Mouse (Mus musculus): Measurements from ENCODE around the gene Serpine1. TPM values are rescaled to one million over a fixed set of nuclear protein-coding genes. Genes with fewer than 3 reads are reported as not detected.

Serpine1 gene
- polyA plus RNA-seq, 1 experiment: 3.3 TPM

GRCm38 (mm10) chr5:137015913-137016312, 56.2 kb downstream of the Serpine1 start:
- no peak for TF ChIP-seq GATA1 (IDR thresholded peaks at IDR 0.05; ENCODE audit: low read length)

DNA sequence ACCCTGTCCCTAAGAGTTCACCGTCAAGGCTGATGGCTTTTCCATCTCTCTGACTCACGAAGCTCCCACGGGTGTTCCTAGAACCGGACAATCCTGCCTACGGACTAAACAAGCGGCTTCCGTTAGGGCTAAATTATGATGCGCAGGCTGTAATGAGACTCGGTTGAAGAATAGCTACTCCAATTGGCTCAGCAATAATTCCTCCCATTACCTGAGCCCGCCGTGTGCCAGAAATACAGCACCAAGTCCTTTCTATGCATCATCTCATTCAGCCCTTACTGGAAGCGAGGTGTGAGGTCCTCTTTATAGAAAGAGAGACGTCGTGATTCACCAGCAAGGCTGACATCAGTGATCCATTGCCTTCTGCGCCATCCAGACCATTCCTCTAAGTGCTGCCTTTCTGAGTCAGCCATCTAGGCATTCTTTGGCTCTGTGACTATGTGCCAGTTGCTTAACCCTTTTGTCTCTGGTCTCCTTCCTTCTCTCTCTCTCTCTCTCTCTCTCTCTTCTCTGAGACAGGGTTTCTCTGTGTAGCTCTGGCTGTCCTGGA, 59.6 kb downstream of the Serpine1 start:
- TF ChIP-seq GATA1 (IDR thresholded peaks at IDR 0.05; ENCODE audit: low read length): no peak

Other genes starting within 250 kb of the Serpine1 start
- 0.03 TPM in 1 of 2 replicates, not detected in the other for gene Col26a1, start 189.1 kb downstream of the Serpine1 start, polyA plus RNA-seq (2012)
- 4.9 and 6.1 TPM in 2 replicates for gene Ift22, start 164.1 kb downstream of the Serpine1 start, polyA plus RNA-seq (2012)
- gene Fis1, start 119.0 kb downstream of the Serpine1 start, polyA plus RNA-seq (2012): 472 and 602 TPM in 2 replicates
- 0.14 TPM in 1 of 2 replicates, not detected in the other for gene Cldn15, start 105.7 kb downstream of the Serpine1 start, polyA plus RNA-seq (2012)
- gene Plod3, start 85.2 kb downstream of the Serpine1 start, polyA plus RNA-seq (2012): 39.4 and 45.4 TPM in 2 replicates
- 236 and 308 TPM in 2 replicates for gene Znhit1, start 84.2 kb downstream of the Serpine1 start, polyA plus RNA-seq (2012)
- gene Vgf, start 45.9 kb downstream of the Serpine1 start, polyA plus RNA-seq (2012): 0.65 TPM in 2 replicates
- 206 and 279 TPM in 2 replicates for gene Ap1s1, start 26.1 kb downstream of the Serpine1 start, polyA plus RNA-seq (2012)
- gene Trim56, start 43.9 kb upstream of the Serpine1 start, polyA plus RNA-seq (2012): 23.7 and 28.2 TPM in 2 replicates
- not detected in 2 replicates for gene Muc3, start 77.1 kb upstream of the Serpine1 start, polyA plus RNA-seq (2012)
- not detected in 2 replicates for gene Muc3a, start 140.1 kb upstream of the Serpine1 start, polyA plus RNA-seq (2012)
- gene Ache, start 215.3 kb upstream of the Serpine1 start, polyA plus RNA-seq (2012): 18.7 and 23.1 TPM in 2 replicates
- 23.1 and 24.9 TPM in 2 replicates for gene Ufsp1, start 222.4 kb upstream of the Serpine1 start, polyA plus RNA-seq (2012)
- gene Srrt, start 235.4 kb upstream of the Serpine1 start, polyA plus RNA-seq (2012): 407 and 412 TPM in 2 replicates
- gene Trip6, start 242.1 kb upstream of the Serpine1 start, polyA plus RNA-seq (2012): 44.6 and 59.3 TPM in 2 replicates